Mouse (Mus musculus): ENCODE results near the gene Gm14819. TPM values are rescaled to one million over a fixed set of nuclear protein-coding genes. Genes with fewer than 3 reads are reported as not detected.
"Not testable (repeated sequence)": the region's sequence is repeated elsewhere in the genome, so short reads cannot be mapped to it uniquely, and the experiment has no call there.

Gm14819 gene
- not detected for total RNA-seq (2021)
- long read RNA-seq, experiment 1: 0 reads
- long read RNA-seq, experiment 2: 0 reads

- not testable (repeated sequence) for DNase-seq (ENCODE audit: low spot score)
Observed at GRCm38 (mm10) chrX:35403883-35404282, at the start of gene Gm14819. Gene Gm14819, plus strand, starts transcription at chrX:35404183.

All from gastrocnemius, adult 18-20 months (tissue).